Mouse (Mus musculus) fat pad, adult 2 months (tissue): ENCODE data around the gene Ovol3.

Source experiments
- DNase-seq: peaks from one replicate; pipeline ENCODE4 v3.0.0-alpha.2; 2011; ENCODE audit warnings: low read depth, low spot score; ENCODE audit errors: extremely low read depth

The Ovol3 gene

GRCm38 (mm10) chr7:30195461-30195860, 40.1 kb downstream of the Ovol3 start:
- DNase-seq: peak; percentile 74

DNA sequence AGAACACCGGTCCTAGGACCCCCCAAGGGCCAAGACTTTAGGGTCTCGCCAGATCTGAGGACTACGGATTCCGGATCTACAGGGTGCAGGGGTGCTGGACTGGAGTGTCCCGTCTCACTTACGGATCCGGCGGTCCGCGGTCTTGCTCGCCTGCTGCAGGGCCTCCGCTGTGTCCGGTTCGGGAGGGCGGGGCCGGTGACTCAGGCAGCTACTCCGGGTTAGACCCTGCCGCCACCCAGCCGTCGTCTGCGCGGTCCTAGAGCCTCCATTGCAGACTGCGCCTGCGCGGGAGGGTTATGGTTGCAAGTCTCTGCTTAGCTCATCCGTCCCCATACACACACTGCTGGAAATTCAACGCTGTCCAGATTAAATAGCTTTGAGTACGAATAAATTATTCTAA, 40.6 kb downstream of the Ovol3 start:
- no peak for DNase-seq

DNA sequence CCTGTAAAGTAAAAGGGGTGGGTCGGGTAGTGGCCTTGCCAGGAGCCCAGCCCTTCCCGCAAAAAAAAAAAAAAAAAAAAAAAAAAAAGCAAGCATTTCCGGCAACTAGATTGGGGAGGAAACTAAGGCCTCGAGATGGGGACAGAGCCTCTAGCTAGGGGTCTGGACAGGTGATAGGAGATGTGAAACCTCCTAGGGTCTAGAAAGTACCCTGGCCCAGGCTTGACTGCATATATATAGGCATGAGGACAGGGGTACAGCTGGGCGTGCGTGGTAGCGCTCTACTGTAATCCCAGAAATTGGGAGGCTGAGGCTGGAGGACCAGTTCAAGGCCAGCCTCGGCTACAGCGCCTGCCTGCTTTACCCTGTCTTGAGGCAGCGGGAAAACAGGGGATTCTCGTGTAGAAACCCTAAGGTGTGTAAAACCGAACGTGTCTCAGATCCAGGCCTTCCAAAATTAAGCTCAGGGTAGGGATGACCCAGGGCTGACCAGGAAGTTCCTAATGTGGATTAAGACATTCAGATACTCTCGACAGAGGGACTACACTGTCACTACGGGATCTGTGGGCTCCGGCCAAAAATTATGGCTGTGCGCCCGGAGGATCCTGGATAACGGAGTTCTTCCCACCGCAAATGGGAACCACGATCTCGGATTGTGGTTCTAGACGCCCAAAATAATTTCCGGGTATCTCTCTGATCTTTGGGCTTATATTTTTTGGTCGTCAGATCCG, 41.3 kb downstream of the Ovol3 start:
- DNase-seq: no peak

DNA sequence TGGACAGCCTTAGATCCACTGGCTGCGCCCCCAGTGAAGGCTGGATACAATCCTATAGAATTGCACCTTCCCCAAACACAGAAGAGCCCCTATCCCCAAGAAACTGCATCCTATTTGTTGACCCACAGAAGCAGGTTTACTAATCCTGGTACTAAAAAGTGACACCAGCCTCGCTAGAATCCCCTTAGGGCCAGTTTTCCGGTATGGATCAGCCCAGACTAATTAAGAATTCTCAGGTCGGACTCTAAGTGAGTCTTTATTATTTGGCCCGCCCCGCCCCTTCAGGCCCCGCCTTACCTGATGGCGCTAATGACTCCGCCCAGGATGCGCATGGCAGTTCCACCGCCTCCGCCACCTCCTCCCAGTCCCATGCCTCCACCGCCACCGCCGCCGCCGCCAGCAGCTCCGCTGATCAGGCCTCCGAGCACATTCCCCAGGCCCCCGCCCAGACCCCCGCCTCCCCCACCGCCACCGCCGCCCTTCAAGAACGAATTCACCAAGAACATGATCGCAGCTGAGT, 41.9 kb downstream of the Ovol3 start:
- no peak for DNase-seq

- no peak for DNase-seq
Observed at GRCm38 (mm10) chr7:30193013-30193412, 42.5 kb downstream of the Ovol3 start.

GRCm38 (mm10) chr7:30192088-30192487, 43.4 kb downstream of the Ovol3 start:
- no peak for DNase-seq

DNA sequence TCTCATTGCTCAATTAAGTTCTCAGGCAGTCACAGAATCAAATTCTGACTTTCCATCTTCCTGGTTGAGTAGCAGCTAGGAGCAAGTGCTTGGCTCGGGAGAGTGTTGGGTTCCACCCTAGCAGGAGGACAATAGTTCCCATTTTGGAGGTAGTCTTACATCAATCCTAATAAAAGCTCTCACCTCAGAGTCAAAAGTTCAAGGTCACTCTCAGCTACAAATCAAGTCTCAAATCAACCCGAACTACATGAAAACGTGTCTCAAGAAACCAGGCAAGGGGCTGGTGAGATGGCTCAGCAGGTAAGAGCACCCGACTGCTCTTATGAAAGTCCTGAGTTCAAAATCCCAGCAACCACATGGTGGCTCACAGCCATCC, 46.4 kb downstream of the Ovol3 start:
- no peak for DNase-seq

- DNase-seq: no peak
Observed at GRCm38 (mm10) chr7:30188344-30189115, 47.0 kb downstream of the Ovol3 start.

GRCm38 (mm10) chr7:30184641-30185348, 50.7 kb downstream of the Ovol3 start:
- DNase-seq: no peak

DNA sequence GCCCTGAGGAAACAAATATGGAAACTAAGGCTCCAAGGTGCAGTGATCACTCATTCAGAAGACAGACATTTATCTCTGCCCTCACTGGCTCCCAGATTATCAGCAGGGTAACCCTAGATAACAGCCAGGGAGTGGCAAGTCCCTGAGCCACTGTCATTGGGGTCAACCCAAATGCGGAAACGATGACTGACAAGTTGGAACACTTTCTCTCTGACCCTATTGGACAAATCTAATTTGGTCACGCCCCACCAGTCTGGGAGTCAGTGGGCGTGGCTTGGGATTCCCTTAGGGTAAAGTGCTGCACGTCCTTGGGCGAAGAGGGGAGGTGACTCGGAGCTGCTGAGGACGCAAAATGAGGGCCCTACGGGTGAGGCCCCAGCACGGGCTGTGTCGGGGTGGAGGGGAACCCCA, 51.6 kb downstream of the Ovol3 start, which contains the start of gene Cox7a1:
Gene Cox7a1, plus strand, starts transcription at position 266 of the 411 bp plus-strand sequence.
- no peak for DNase-seq
